8 mouse cellular contexts compared by ENCODE assay signal in the genomic region with DNA sequence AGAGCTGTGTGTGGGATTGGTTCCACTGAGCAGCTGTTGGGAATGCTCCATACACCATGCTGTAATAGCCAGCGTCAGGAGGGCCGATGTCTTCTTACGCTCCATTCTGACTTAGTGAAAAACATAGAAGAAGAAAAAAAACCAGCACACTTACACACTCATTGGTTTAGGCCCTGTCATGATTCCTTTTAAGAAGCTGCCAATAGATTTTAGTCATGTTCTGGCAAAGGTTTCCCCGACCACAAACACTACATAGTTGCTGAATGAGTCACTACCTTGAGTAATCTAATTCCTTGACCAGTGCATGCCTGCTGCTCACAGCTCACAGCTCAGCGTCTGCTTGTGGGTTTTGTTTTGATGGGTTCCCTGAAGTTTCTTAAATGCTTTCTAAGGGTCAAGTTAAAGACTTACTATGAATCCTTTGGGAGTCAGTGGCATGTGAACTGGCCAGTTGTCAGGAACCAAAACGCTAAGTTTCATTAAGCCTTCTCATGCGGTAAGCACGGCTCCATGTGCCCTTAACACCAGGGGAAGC. TPM values are rescaled to one million over a fixed set of nuclear protein-coding genes. Genes with fewer than 3 reads are reported as not detected.
DNase-seq lines count a peak whose midpoint lies in the region; ATAC-seq and TF ChIP-seq lines count a peak whose summit lies in the region.

No protein-coding gene starts in this region.

- peak; percentile 51 to 62 for DNase-seq in kidney, postnatal 4 days
- DNase-seq in skeletal muscle tissue, adult 2 months (ENCODE audit: low read depth, low spot score) = peak; percentile 82
- no peak for DNase-seq in layer of hippocampus, adult 2 months (ENCODE audit: low spot score in 2 of 2)
- no peak for DNase-seq in right cerebral cortex, postnatal 10 days (ENCODE audit: low spot score in 2 of 2)

- H3K4me1 ChIP-seq in midbrain, embryonic 16.5 days (ENCODE audit: control insufficient read depth, insufficient read depth, low read length) = no peaks in the 10 kb centered on the region
- H3K4me1 ChIP-seq in midbrain, embryonic 15.5 days = peaks cover 8% of the 10 kb centered on the region; the same call in 1 of the 2 replicates
- peaks cover 45% of the 10 kb centered on the region for H3K4me1 ChIP-seq in embryonic facial prominence, embryonic 13.5 days
- H3K4me1 ChIP-seq in heart, embryonic 13.5 days = peaks cover 26% of the 10 kb centered on the region

- H3K4me3 ChIP-seq in midbrain, embryonic 16.5 days (ENCODE audit: low read depth, low read length) = no peak overlapping the region
- no peak overlapping the region for H3K4me3 ChIP-seq in midbrain, embryonic 15.5 days
- no peak overlapping the region for H3K4me3 ChIP-seq in embryonic facial prominence, embryonic 13.5 days
- peak overlapping the region; percentile 12; the same call in 1 of the 2 replicates for H3K4me3 ChIP-seq in heart, embryonic 13.5 days
- no peak overlapping the region for H3K4me3 ChIP-seq in layer of hippocampus, adult 2 months

- no peak overlapping the region for H3K27ac ChIP-seq in midbrain, embryonic 16.5 days (ENCODE audit: low read length)
- no peak overlapping the region for H3K27ac ChIP-seq in midbrain, embryonic 15.5 days
- H3K27ac ChIP-seq in embryonic facial prominence, embryonic 13.5 days = peak overlapping the region; percentile 62
- peak overlapping the region; percentile 53 for H3K27ac ChIP-seq in heart, embryonic 13.5 days (replicated peaks)
- H3K27ac ChIP-seq in layer of hippocampus, adult 2 months = no peak overlapping the region

- no peaks in the 10 kb centered on the region for H3K36me3 ChIP-seq in midbrain, embryonic 16.5 days (ENCODE audit: control insufficient read depth, insufficient read depth, low read length)
- H3K36me3 ChIP-seq in midbrain, embryonic 15.5 days (replicated peaks) = no peaks in the 10 kb centered on the region
- no peaks in the 10 kb centered on the region for H3K36me3 ChIP-seq in embryonic facial prominence, embryonic 13.5 days
- H3K36me3 ChIP-seq in heart, embryonic 13.5 days = no peaks in the 10 kb centered on the region

- 57% methylated on average over 8 of the region's 8 CpGs for WGBS in midbrain, embryonic 16.5 days
- 56% methylated on average over 8 of the region's 8 CpGs for WGBS in midbrain, embryonic 15.5 days
- 21% methylated on average over 8 of the region's 8 CpGs for WGBS in embryonic facial prominence, embryonic 13.5 days
- WGBS in heart, embryonic 13.5 days = 33% methylated on average over 8 of the region's 8 CpGs

- no peaks in the 10 kb centered on the region for H3K9me3 ChIP-seq in midbrain, embryonic 16.5 days (replicated peaks; ENCODE audit: control insufficient read depth, low read length, poor library complexity, severe bottlenecking)
- H3K9me3 ChIP-seq in midbrain, embryonic 15.5 days = no peaks in the 10 kb centered on the region
- H3K9me3 ChIP-seq in embryonic facial prominence, embryonic 13.5 days = no peaks in the 10 kb centered on the region
- no peaks in the 10 kb centered on the region for H3K9me3 ChIP-seq in heart, embryonic 13.5 days

- ATAC-seq in midbrain, embryonic 16.5 days = 0 out of 2 replicates have a peak, but pooled peaks have one; percentile 28
- no peak for ATAC-seq in midbrain, embryonic 15.5 days (replicated peaks)
- ATAC-seq in embryonic facial prominence, embryonic 13.5 days (ENCODE audit: insufficient number of reproducible peaks, insufficient read depth, low FRiP score, low TSS enrichment, low read depth) = peak; percentile 81
- no peak for ATAC-seq in heart, embryonic 13.5 days (ENCODE audit: extremely low read depth, insufficient number of reproducible peaks, low FRiP score, low TSS enrichment)

- no peaks in the 10 kb centered on the region for H3K27me3 ChIP-seq in midbrain, embryonic 16.5 days (ENCODE audit: control insufficient read depth, insufficient read depth, low read depth, low read length)
- H3K27me3 ChIP-seq in midbrain, embryonic 15.5 days (replicated peaks) = no peaks in the 10 kb centered on the region
- H3K27me3 ChIP-seq in embryonic facial prominence, embryonic 13.5 days = no peaks in the 10 kb centered on the region
- no peaks in the 10 kb centered on the region for H3K27me3 ChIP-seq in heart, embryonic 13.5 days (replicated peaks)

- no peak overlapping the region for H3K9ac ChIP-seq in midbrain, embryonic 16.5 days (ENCODE audit: low read depth, low read length)
- H3K9ac ChIP-seq in midbrain, embryonic 15.5 days = no peak overlapping the region
- H3K9ac ChIP-seq in embryonic facial prominence, embryonic 13.5 days = no peak overlapping the region
- H3K9ac ChIP-seq in heart, embryonic 13.5 days = peak overlapping the region; percentile 8

- TF ChIP-seq CTCF in layer of hippocampus, adult 2 months (conservative IDR thresholded peaks at IDR 0.05) = no peak

- no peak overlapping the region for H3K4me2 ChIP-seq in midbrain, embryonic 16.5 days (ENCODE audit: low read length)
- no peak overlapping the region for H3K4me2 ChIP-seq in midbrain, embryonic 15.5 days
- peak overlapping the region; percentile 33 for H3K4me2 ChIP-seq in embryonic facial prominence, embryonic 13.5 days
- peak overlapping the region; percentile 42 for H3K4me2 ChIP-seq in heart, embryonic 13.5 days

RNA-seq across cellular contexts. Expression of a gene that starts 58.8 kb away (rescaled TPM):
- 18.8 and 20.8 TPM in 2 replicates for polyA plus RNA-seq in midbrain, embryonic 16.5 days (2015; fragmentation: Nextera tagmentation; extraction: Ambion mirVana)
- 22.3 and 25.3 TPM in 2 replicates for polyA plus RNA-seq in midbrain, embryonic 15.5 days (2015; fragmentation: Nextera tagmentation; extraction: Ambion mirVana)
- polyA plus RNA-seq in embryonic facial prominence, embryonic 13.5 days (2015; fragmentation: Nextera tagmentation; extraction: Ambion mirVana) = 8.1 and 9.8 TPM in 2 replicates
- 7.0 and 7.1 TPM in 2 replicates for polyA plus RNA-seq in heart, embryonic 13.5 days (2015; fragmentation: Nextera tagmentation; extraction: Ambion mirVana)
- total RNA-seq in layer of hippocampus, adult 2 months (2021) = 10 to 100 TPM; 11.1 to 15.6 TPM

Comparison
In these comparisons a context has a peak if more than half of its experiments do, and no peak if none do; other contexts are left out.
1. ATAC-seq: peak in midbrain, embryonic 16.5 days (single experiment) and embryonic facial prominence, embryonic 13.5 days (single experiment); none in midbrain, embryonic 15.5 days (single experiment) and heart, embryonic 13.5 days (single experiment).
2. H3K27ac ChIP-seq: peak in embryonic facial prominence, embryonic 13.5 days (single experiment) and heart, embryonic 13.5 days (single experiment); none in midbrain, embryonic 16.5 days (single experiment), midbrain, embryonic 15.5 days (single experiment) and layer of hippocampus, adult 2 months (single experiment).
3. H3K4me2 ChIP-seq: peak in embryonic facial prominence, embryonic 13.5 days (single experiment) and heart, embryonic 13.5 days (single experiment); none in midbrain, embryonic 16.5 days (single experiment) and midbrain, embryonic 15.5 days (single experiment).
4. DNase-seq: peak in kidney, postnatal 4 days (2 of 2) and skeletal muscle tissue, adult 2 months (single experiment); none in layer of hippocampus, adult 2 months (0 of 2) and right cerebral cortex, postnatal 10 days (0 of 2).